Mouse (Mus musculus) lung, embryonic 14.5 days (tissue): ENCODE results near the gene Sipa1l3. TPM values are rescaled to one million over a fixed set of nuclear protein-coding genes. Genes with fewer than 3 reads are reported as not detected.
A peak's percentile ranks its signal among the peaks of the same experiment; 100 is the strongest.

ENCODE experiments used
- ATAC-seq: fragments of 200-750 bp; cut with Nextera tagmentation; 2 replicates; pipeline ENCODE4 v1.8.0; 2017; ENCODE audit warnings: mild to moderate bottlenecking, moderate TSS enrichment, moderate library complexity; ENCODE audit not compliant: insufficient read depth
- DNase-seq: peaks from one replicate; pipeline ENCODE4 v3.0.0-alpha.2; 2015
- H3K27ac ChIP-seq: fragments of 300-500 bp; sonication (generic); 2 replicates; pipeline ENCODE4 v1.5.1; 2014; ENCODE audit warnings: low read depth, mild to moderate bottlenecking, moderate library complexity
- H3K27me3 ChIP-seq: fragments of 300-500 bp; sonication (generic); 2 replicates; pipeline ENCODE4 v1.6.1; 2014; ENCODE audit warnings: low read length, control low read depth; ENCODE audit not compliant: insufficient read depth
- H3K36me3 ChIP-seq: fragments of 300-500 bp; sonication (generic); 2 replicates; pipeline ENCODE4 v1.6.1; 2014; ENCODE audit warnings: control low read depth; ENCODE audit not compliant: insufficient read depth
- H3K4me1 ChIP-seq: fragments of 300-500 bp; sonication (generic); 2 replicates; pipeline ENCODE4 v1.6.1; 2014; ENCODE audit warnings: antibody characterized with exemption, control low read depth; ENCODE audit not compliant: insufficient read depth
- H3K4me2 ChIP-seq: fragments of 300-500 bp; sonication (generic); 2 replicates; pipeline ENCODE4 v1.6.1; 2014; ENCODE audit warnings: mild to moderate bottlenecking
- H3K4me3 ChIP-seq: fragments of 300-500 bp; sonication (generic); 2 replicates; pipeline ENCODE4 v1.5.1; 2014; ENCODE audit warnings: low read depth, low read length
- H3K9ac ChIP-seq: fragments of 300-500 bp; sonication (generic); 2 replicates; pipeline ENCODE4 v1.6.1; 2014
- H3K9me3 ChIP-seq: fragments of 300-500 bp; sonication (generic); 2 replicates; pipeline ENCODE4 v1.6.1; 2016; ENCODE audit warnings: low read depth, low read length, control low read depth
- CTCF ChIP-seq: IDR thresholded peaks from 2 replicates; pipeline ENCODE4 v1.5.1; 2016; ENCODE audit warnings: antibody characterized with exemption, low read depth
- WGBS: fragments of 180-500 bp; shearing (Covaris S2); extraction: QIAGEN DNeasy Blood & Tissue Kit; methylation state at CpG from one replicate; pipeline ENCODE4 v1.1.7; 2014; 5-methylcytosine and 5-hydroxymethylcytosine counted together
- polyA plus RNA-seq: library from polyadenylated mRNA; unstranded; fragments of >200 nt; fragmentation: Nextera tagmentation; extraction: Ambion mirVana; gene quantifications from 2 replicates; pipeline ENCODE4 v1.2.1, GENCODE M21; 2014

Gene Sipa1l3
- polyA plus RNA-seq, 1 experiment from 2014 or later, result 20.2 TPM

GRCm38 (mm10) chr7:29293131-29294065 is 225.0 kb downstream of the Sipa1l3 start:
- peak overlapping the region; percentile 79 for H3K4me2 ChIP-seq
- no peaks in the 10 kb centered on the region for H3K9me3 ChIP-seq
- H3K4me3 ChIP-seq, result peak overlapping the region; percentile 16; the same call in 1 of the 2 replicates
- H3K9ac ChIP-seq, result no peak overlapping the region
- peak overlapping the region; percentile 86 for H3K27ac ChIP-seq
- H3K4me1 ChIP-seq, result peaks cover 32% of the 10 kb centered on the region
- 26% methylated on average over 19 of the region's 19 CpGs for WGBS
- peak; percentile 80 for DNase-seq
- TF ChIP-seq CTCF, result no peak
- peak; percentile 28 for ATAC-seq
- no peaks in the 10 kb centered on the region for H3K27me3 ChIP-seq
- peaks cover 13% of the 10 kb centered on the region; the same call in 1 of the 2 replicates for H3K36me3 ChIP-seq

- no peak for TF ChIP-seq CTCF
- Histone ChIP-seq H3K36me3 (peaks cover 13% of the 10 kb centered on the region; the same call in 1 of the 2 replicates), H3K27ac (peak overlapping the region; percentile 86), H3K9ac (no peak overlapping the region), H3K4me3 (peak overlapping the region; percentile 16), H3K27me3 (no peaks in the 10 kb centered on the region), H3K9me3 (no peaks in the 10 kb centered on the region), H3K4me1 (peaks cover 32% of the 10 kb centered on the region), H3K4me2 (peak overlapping the region; percentile 79)
- peak; percentile 39 for DNase-seq
- ATAC-seq, result no peak
- 16% methylated on average over 8 of the region's 8 CpGs for WGBS
Observed at GRCm38 (mm10) chr7:29292458-29293098, 225.9 kb downstream of the Sipa1l3 start.

- Histone ChIP-seq H3K36me3 (peaks cover 13% of the 10 kb centered on the region; the same call in 1 of the 2 replicates), H3K9me3 (no peaks in the 10 kb centered on the region), H3K27ac (peak overlapping the region; percentile 99), H3K4me3 (peak overlapping the region; percentile 61), H3K4me1 (peaks cover 32% of the 10 kb centered on the region), H3K27me3 (no peaks in the 10 kb centered on the region), H3K4me2 (peak overlapping the region; percentile 79), H3K9ac (peak overlapping the region; percentile 33)
- DNase-seq (peak; percentile 64), ATAC-seq (no peak)
- TF ChIP-seq CTCF, result no peak
- 8% methylated on average over 7 of the region's 7 CpGs for WGBS
Observed at GRCm38 (mm10) chr7:29291616-29292457, 226.6 kb downstream of the Sipa1l3 start.

- TF ChIP-seq CTCF, result no peak
- peak overlapping the region; percentile 99 for H3K27ac ChIP-seq
- peak overlapping the region; percentile 33 for H3K9ac ChIP-seq
- peak overlapping the region; percentile 79 for H3K4me2 ChIP-seq
- H3K4me3 ChIP-seq, result peak overlapping the region; percentile 61
- WGBS, result 24% methylated on average over 11 of the region's 11 CpGs
- ATAC-seq (peak; percentile 10; the same call in 1 of the 2 replicates), DNase-seq (peak; percentile 76)
- peaks cover 32% of the 10 kb centered on the region for H3K4me1 ChIP-seq
- no peaks in the 10 kb centered on the region for H3K27me3 ChIP-seq
- no peaks in the 10 kb centered on the region for H3K9me3 ChIP-seq
- peaks cover 13% of the 10 kb centered on the region; the same call in 1 of the 2 replicates for H3K36me3 ChIP-seq
Observed at GRCm38 (mm10) chr7:29290691-29291485, 227.6 kb downstream of the Sipa1l3 start.

- H3K27ac ChIP-seq, result peak overlapping the region; percentile 99
- no peaks in the 10 kb centered on the region for H3K9me3 ChIP-seq
- TF ChIP-seq CTCF, result no peak
- peak; percentile 71 for ATAC-seq
- peak; percentile 97 for DNase-seq
- H3K4me1 ChIP-seq, result peaks cover 32% of the 10 kb centered on the region
- no peaks in the 10 kb centered on the region for H3K27me3 ChIP-seq
- WGBS, result 44% methylated on average over 6 of the region's 6 CpGs
- H3K9ac ChIP-seq, result peak overlapping the region; percentile 74
- peak overlapping the region; percentile 79 for H3K4me2 ChIP-seq
- peak overlapping the region; percentile 61 for H3K4me3 ChIP-seq
- H3K36me3 ChIP-seq, result peaks cover 13% of the 10 kb centered on the region; the same call in 1 of the 2 replicates
Observed at GRCm38 (mm10) chr7:29289856-29290255, 228.6 kb downstream of the Sipa1l3 start.
